In genomic region chr2:26534161-26534560, GRCm38 (mm10) we compare ENCODE assay signal across 12 mouse cellular contexts. TPM values are rescaled to one million over a fixed set of nuclear protein-coding genes. Genes with fewer than 3 reads are reported as not detected.
A peak's percentile ranks its signal among the peaks of the same experiment; 100 is the strongest.
DNase-seq lines count a peak whose midpoint lies in the region; ATAC-seq and TF ChIP-seq lines count a peak whose summit lies in the region.
"Had no signal": no experiment of that assay in that cellular context is flagged by ENCODE, and none has a peak within 500 bp of the region (broad histone marks: within the 10 kb centered on the region; RNA-seq: fewer than 3 reads in every experiment).

No protein-coding gene starts in this region.

- no peak for TF ChIP-seq CTCF in bone marrow, adult 2 months (IDR thresholded peaks at IDR 0.05; ENCODE audit: control insufficient read depth, insufficient read depth, low read length)

- H3K4me2 ChIP-seq in kidney, embryonic 14.5 days (replicated peaks; ENCODE audit: low read depth, low read length): no peak overlapping the region
- H3K4me2 ChIP-seq in forebrain, embryonic 13.5 days: no peak overlapping the region

- DNase-seq in kidney, postnatal 25 days: no peak
- no peak for DNase-seq in thymus, postnatal 4 days
- no peak for DNase-seq in ovary, postnatal 14 days (ENCODE audit: low spot score)
- no peak for DNase-seq in ovary, adult 18-20 months (ENCODE audit: low spot score)
- DNase-seq: thymus, adult 18-20 months had no signal

- H3K4me1 ChIP-seq in kidney, embryonic 14.5 days (ENCODE audit: control insufficient read depth, insufficient read depth, low read length): peaks cover 7% of the 10 kb centered on the region
- peaks cover 11% of the 10 kb centered on the region for H3K4me1 ChIP-seq in bone marrow, adult 2 months (ENCODE audit: control insufficient read depth, insufficient read depth, low read length)
- H3K4me1 ChIP-seq in forebrain, embryonic 13.5 days: peaks cover 47% of the 10 kb centered on the region

- no peaks in the 10 kb centered on the region for H3K36me3 ChIP-seq in kidney, embryonic 14.5 days (ENCODE audit: control insufficient read depth, insufficient read depth, low read length)
- no peaks in the 10 kb centered on the region for H3K36me3 ChIP-seq in forebrain, embryonic 13.5 days (ENCODE audit: poor library complexity, severe bottlenecking)
- H3K36me3 ChIP-seq in macrophage (ENCODE audit: inconsistent target): no peaks in the 10 kb centered on the region

- 0 out of 2 replicates have a peak, but pooled peaks have one; percentile 22 for ATAC-seq in kidney, embryonic 14.5 days (ENCODE audit: low FRiP score, low TSS enrichment)
- no peak for ATAC-seq in forebrain, embryonic 13.5 days

- no peaks in the 10 kb centered on the region for H3K27me3 ChIP-seq in kidney, embryonic 14.5 days (ENCODE audit: control insufficient read depth, insufficient read depth, low read length)
- H3K27me3 ChIP-seq in forebrain, embryonic 13.5 days: no peaks in the 10 kb centered on the region

- no peak overlapping the region for H3K4me3 ChIP-seq in kidney, embryonic 14.5 days (ENCODE audit: low read length)
- no peak overlapping the region for H3K4me3 ChIP-seq in bone marrow, adult 2 months (replicated peaks; ENCODE audit: control insufficient read depth, low read depth, low read length)
- H3K4me3 ChIP-seq in forebrain, embryonic 13.5 days: no peak overlapping the region
- no peak overlapping the region for H3K4me3 ChIP-seq in macrophage (ENCODE audit: inconsistent target)

- H3K27ac ChIP-seq in kidney, embryonic 14.5 days (ENCODE audit: low read depth, low read length): no peak overlapping the region
- peak overlapping the region; percentile 34 for H3K27ac ChIP-seq in bone marrow, adult 2 months (ENCODE audit: control insufficient read depth, insufficient read depth, low read depth, low read length, poor library complexity)
- peak overlapping the region; percentile 85 for H3K27ac ChIP-seq in forebrain, embryonic 13.5 days
- peak overlapping the region; percentile 48 for H3K27ac ChIP-seq in macrophage

- no peak overlapping the region for H3K9ac ChIP-seq in kidney, embryonic 14.5 days (ENCODE audit: low read depth, low read length)
- no peak overlapping the region for H3K9ac ChIP-seq in forebrain, embryonic 13.5 days

- H3K79me2 ChIP-seq in macrophage (ENCODE audit: inconsistent target): no peaks in the 10 kb centered on the region

- H3K9me3 ChIP-seq in kidney, embryonic 14.5 days (ENCODE audit: control insufficient read depth, low read length): no peaks in the 10 kb centered on the region
- H3K9me3 ChIP-seq in forebrain, embryonic 13.5 days (replicated peaks): no peaks in the 10 kb centered on the region

- 36% methylated on average over 3 of the region's 3 CpGs for WGBS in kidney, embryonic 14.5 days
- WGBS in bone marrow, adult 2 months: 17% methylated on average over 3 of the region's 3 CpGs
- WGBS in forebrain, embryonic 13.5 days: 71% methylated on average over 3 of the region's 3 CpGs
- 38% methylated on average over 3 of the region's 3 CpGs for WGBS in macrophage (ENCODE audit: missing documents)

- TF ChIP-seq POLR2A in bone marrow, adult 2 months (IDR thresholded peaks at IDR 0.05; ENCODE audit: borderline replicate concordance, control insufficient read depth, low read depth, low read length): no peak

RNA-seq across cellular contexts. Expression of gene Notch1, which starts 17.7 kb away (rescaled TPM):
- polyA plus RNA-seq in kidney, embryonic 14.5 days (2014; fragmentation: Nextera tagmentation; extraction: Ambion mirVana): 33.4 and 45.1 TPM in 2 replicates
- polyA plus RNA-seq in bone marrow, adult 2 months (2011; ENCODE audit: insufficient read depth, insufficient read length, low replicate concordance, missing spikeins): 21.8 and 36.9 TPM in 2 replicates
- 28.1 and 32.8 TPM in 2 replicates for polyA plus RNA-seq in forebrain, embryonic 13.5 days (2015; fragmentation: Nextera tagmentation; extraction: Ambion mirVana)
- 100 to 1,000 TPM in 11 of 26 experiments, 10 to 100 TPM in 15; 44.2 to 406 (median 95.6) TPM for total RNA-seq in macrophage (2018; cell fraction: chromatin; rRNA removed)
- 10 to 100 TPM in 25 of 26 experiments, 1 to 10 TPM in 1; 7.8 to 71.2 (median 19.0) TPM for total RNA-seq in macrophage (2018; cell fraction: cytosol; rRNA removed)
- 100 to 1,000 TPM in 4 of 26 experiments, 10 to 100 TPM in 22; 40.8 to 409 (median 59.9) TPM for total RNA-seq in macrophage (2018; cell fraction: nucleus; rRNA removed)
- polyA plus RNA-seq in macrophage (2018): 7.4 to 12.5 TPM (median 11.5 TPM) in 3 replicates

RNA-seq across cellular contexts. Expression of gene Egfl7, which starts 45.7 kb away (rescaled TPM):
- polyA plus RNA-seq in kidney, embryonic 14.5 days (2014; fragmentation: Nextera tagmentation; extraction: Ambion mirVana): 172 and 194 TPM in 2 replicates
- polyA plus RNA-seq in bone marrow, adult 2 months (2011; ENCODE audit: insufficient read depth, insufficient read length, low replicate concordance, missing spikeins): 91.0 and 128 TPM in 2 replicates
- 50.2 and 55.8 TPM in 2 replicates for polyA plus RNA-seq in forebrain, embryonic 13.5 days (2015; fragmentation: Nextera tagmentation; extraction: Ambion mirVana)
- total RNA-seq in macrophage (2018; cell fraction: chromatin; rRNA removed): 1 to 10 TPM in 2 of 26 experiments, under 1 TPM in 1, not detected in 23; 0.98 to 2.8 (median 2.1) TPM
- total RNA-seq in macrophage (2018; cell fraction: cytosol; rRNA removed): 1 to 10 TPM in 5 of 26 experiments, under 1 TPM in 18, not detected in 3; 0.17 to 1.6 (median 0.71) TPM
- 1 to 10 TPM in 4 of 26 experiments, under 1 TPM in 1, not detected in 21; 0.59 to 2.7 (median 1.3) TPM for total RNA-seq in macrophage (2018; cell fraction: nucleus; rRNA removed)
- polyA plus RNA-seq in macrophage (2018): 0.33 to 1.4 TPM (median 1.2 TPM) in 3 replicates

RNA-seq across cellular contexts. Expression of gene Gm20532, which starts 52.3 kb away (rescaled TPM):
- polyA plus RNA-seq in kidney, embryonic 14.5 days (2014; fragmentation: Nextera tagmentation; extraction: Ambion mirVana): not detected in 2 replicates
- polyA plus RNA-seq in bone marrow, adult 2 months (2011; ENCODE audit: insufficient read depth, insufficient read length, low replicate concordance, missing spikeins): not detected in 2 replicates
- not detected in 2 replicates for polyA plus RNA-seq in forebrain, embryonic 13.5 days (2015; fragmentation: Nextera tagmentation; extraction: Ambion mirVana)
- not detected for total RNA-seq in macrophage (2018; cell fraction: chromatin; rRNA removed)
- total RNA-seq in macrophage (2018; cell fraction: cytosol; rRNA removed): under 1 TPM in 1 of 26 experiments, not detected in 25; 0.14 TPM
- total RNA-seq in macrophage (2018; cell fraction: nucleus; rRNA removed): not detected
- polyA plus RNA-seq in macrophage (2018): 0.22 TPM in 1 of 3 replicates, not detected in the others
- total RNA-seq: heart, postnatal 25 days; left cerebral cortex, postnatal 25 days had no signal
- polyA plus RNA-seq: large intestine, adult 2 months had no signal

Comparison
In these comparisons a context has a peak if more than half of its experiments do, and no peak if none do; other contexts are left out.
1. RNA of gene Egfl7, which starts 45.7 kb away (polyA plus RNA-seq): 172 to 194 TPM in kidney, embryonic 14.5 days, 91.0 to 128 TPM in bone marrow, adult 2 months and 50.2 to 55.8 TPM in forebrain, embryonic 13.5 days; 0.33 to 1.4 TPM in macrophage; every median in the first group is over 10 times any median in the second.